Mouse (Mus musculus) ES-Bruce4 (cell line): Measurements from ENCODE around the gene Bsg. TPM values are rescaled to one million over a fixed set of nuclear protein-coding genes. Genes with fewer than 3 reads are reported as not detected.
A peak's percentile ranks its signal among the peaks of the same experiment; 100 is the strongest.

ENCODE experiments used
- H3K27ac ChIP-seq: 2 replicates; pipeline ENCODE4 v1.5.1; 2012; ENCODE audit warnings: low read length, inconsistent platforms; ENCODE audit not compliant: insufficient read depth
- H3K27me3 ChIP-seq: 2 replicates; pipeline ENCODE4 v1.6.1; 2012; ENCODE audit warnings: mild to moderate bottlenecking, low read length, inconsistent platforms; ENCODE audit not compliant: control insufficient read depth, poor library complexity, insufficient read depth, severe bottlenecking
- H3K36me3 ChIP-seq: 2 replicates; pipeline ENCODE4 v1.6.1; 2012; ENCODE audit warnings: inconsistent platforms, mild to moderate bottlenecking, low read length, moderate library complexity; ENCODE audit not compliant: control insufficient read depth, poor library complexity, insufficient read depth, severe bottlenecking
- H3K4me1 ChIP-seq: one replicate; pipeline ENCODE4 v1.8.1; 2011; ENCODE audit warnings: low read length; ENCODE audit not compliant: control insufficient read depth, insufficient read depth
- H3K4me3 ChIP-seq: 2 replicates; pipeline ENCODE4 v1.5.1; 2011; ENCODE audit warnings: low read depth, mild to moderate bottlenecking, low read length
- H3K9ac ChIP-seq: 2 replicates; pipeline ENCODE4 v1.6.1; 2012; ENCODE audit warnings: low read depth, mild to moderate bottlenecking, inconsistent platforms; ENCODE audit not compliant: poor library complexity, severe bottlenecking
- H3K9me3 ChIP-seq: replicated peaks from 2 replicates; pipeline ENCODE4 v1.6.1; 2012; ENCODE audit warnings: mild to moderate bottlenecking, low read length, inconsistent platforms; ENCODE audit not compliant: control insufficient read depth, poor library complexity, insufficient read depth, severe bottlenecking
- CTCF ChIP-seq: IDR thresholded peaks from one replicate; pipeline ENCODE4 v1.8.1; 2011; ENCODE audit warnings: low read depth, low read length
- EP300 ChIP-seq: IDR thresholded peaks from 2 replicates; pipeline ENCODE4 v1.6.1; 2011; ENCODE audit warnings: low read depth, low read length; ENCODE audit not compliant: insufficient read depth
- POLR2A ChIP-seq: IDR thresholded peaks from one replicate; pipeline ENCODE4 v1.8.1; 2011; ENCODE audit warnings: low read length; ENCODE audit not compliant: insufficient read depth
- polyA plus RNA-seq: library from polyadenylated mRNA; stranded (reverse); fragments of >200 nt; gene quantifications from 2 replicates; pipeline ENCODE4 v1.2.4, GENCODE M21; 2011; ENCODE audit warnings: low read depth; ENCODE audit not compliant: missing spikeins, insufficient read depth, insufficient read length

Gene Bsg
- polyA plus RNA-seq, 1 experiment: 445 TPM

DNA sequence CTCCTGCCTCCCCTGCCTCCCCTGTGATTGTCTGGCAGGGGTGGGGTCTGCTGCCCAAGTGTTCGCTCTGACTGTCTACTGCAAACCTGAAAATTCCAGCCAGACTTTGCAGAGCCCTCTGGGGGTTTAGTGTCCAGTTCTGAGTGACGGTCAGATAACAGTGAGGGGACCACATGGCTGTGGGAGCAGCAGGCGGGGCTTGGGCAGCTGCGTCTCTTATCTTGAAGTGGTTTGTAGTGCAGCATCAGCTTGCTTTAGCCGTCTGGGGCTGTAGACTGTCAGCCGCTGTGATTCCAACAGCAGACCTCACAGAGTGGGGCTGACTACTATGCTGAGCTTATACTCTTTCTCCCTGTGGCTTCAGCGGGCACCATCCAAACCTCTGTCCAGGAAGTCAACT, 5.0 kb downstream of the Bsg start:
- no peak overlapping the region for H3K9ac ChIP-seq

DNA sequence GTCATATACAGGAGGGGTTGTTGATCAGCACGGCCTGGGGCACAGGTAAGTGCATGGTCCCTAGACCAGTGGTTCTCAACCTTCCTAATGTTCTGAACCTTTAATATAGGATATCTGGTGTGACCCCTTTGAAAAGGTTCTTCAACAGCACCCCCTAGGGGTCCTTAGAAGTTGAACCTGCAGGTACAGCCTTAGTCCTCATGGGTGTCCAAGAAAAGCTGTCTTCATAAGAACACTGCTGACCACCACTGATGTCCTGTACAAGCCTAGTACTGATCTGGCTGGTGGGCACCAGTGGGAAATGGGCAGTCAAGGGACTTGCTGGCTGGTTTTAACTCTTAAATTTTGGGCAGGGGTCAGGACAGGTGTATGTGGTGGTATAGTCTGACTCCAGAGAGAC, 7.7 kb downstream of the Bsg start:
- no peak for TF ChIP-seq EP300
- TF ChIP-seq POLR2A: no peak
- no peak for TF ChIP-seq CTCF
- Histone ChIP-seq H3K27ac (no peak overlapping the region), H3K9me3 (no peaks in the 10 kb centered on the region), H3K36me3 (peaks cover 18% of the 10 kb centered on the region), H3K4me1 (peaks cover 2% of the 10 kb centered on the region), H3K27me3 (no peaks in the 10 kb centered on the region; the same call in 1 of the 2 replicates), H3K9ac (no peak overlapping the region), H3K4me3 (no peak overlapping the region)

More for the DNA sequence above, 5.0 kb downstream of the Bsg start:
- no peak overlapping the region for H3K27ac ChIP-seq
- H3K36me3 ChIP-seq: peaks cover 18% of the 10 kb centered on the region
- H3K4me3 ChIP-seq: no peak overlapping the region
- H3K4me1 ChIP-seq: peaks cover 2% of the 10 kb centered on the region
- TF ChIP-seq CTCF (no peak), EP300 (no peak)
- no peaks in the 10 kb centered on the region for H3K27me3 ChIP-seq
- H3K9me3 ChIP-seq: no peaks in the 10 kb centered on the region

DNA sequence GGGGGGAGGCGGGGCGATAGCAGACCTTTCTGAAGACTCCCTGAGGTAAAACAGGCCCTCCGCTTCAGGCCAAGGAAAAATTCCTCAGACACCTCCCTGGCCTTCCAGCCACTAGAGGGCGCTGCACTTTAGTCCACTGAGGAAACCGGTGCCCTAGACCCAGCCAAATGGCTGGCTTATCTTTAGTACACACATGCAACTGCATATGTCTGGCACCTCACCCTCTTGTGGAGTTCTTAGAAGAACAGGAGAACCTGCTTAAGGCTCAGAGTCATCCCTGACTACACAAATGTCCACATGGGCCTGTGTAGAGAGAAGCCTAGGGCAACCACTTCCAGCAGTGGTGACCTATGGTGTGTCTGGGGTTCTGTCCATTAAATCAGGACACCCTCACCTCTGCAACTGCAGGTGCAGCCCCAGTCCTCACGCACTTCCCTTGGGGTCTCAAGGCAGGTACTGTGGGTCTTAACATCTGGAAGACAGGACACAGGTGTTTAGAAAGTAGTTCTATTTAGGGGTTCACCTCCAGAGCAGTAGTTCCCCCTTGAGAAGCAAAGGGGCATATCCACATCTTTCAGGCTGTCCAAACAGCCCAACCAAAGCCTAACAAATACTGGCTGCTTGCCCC, 8.3 kb downstream of the Bsg start:
- Histone ChIP-seq H3K4me3 (no peak overlapping the region), H3K27me3 (no peaks in the 10 kb centered on the region; the same call in 1 of the 2 replicates), H3K4me1 (no peaks in the 10 kb centered on the region), H3K9ac (no peak overlapping the region), H3K36me3 (peaks cover 18% of the 10 kb centered on the region), H3K9me3 (no peaks in the 10 kb centered on the region), H3K27ac (no peak overlapping the region)
- TF ChIP-seq EP300: no peak
- peak; percentile 88 for TF ChIP-seq CTCF
- no peak for TF ChIP-seq POLR2A

DNA sequence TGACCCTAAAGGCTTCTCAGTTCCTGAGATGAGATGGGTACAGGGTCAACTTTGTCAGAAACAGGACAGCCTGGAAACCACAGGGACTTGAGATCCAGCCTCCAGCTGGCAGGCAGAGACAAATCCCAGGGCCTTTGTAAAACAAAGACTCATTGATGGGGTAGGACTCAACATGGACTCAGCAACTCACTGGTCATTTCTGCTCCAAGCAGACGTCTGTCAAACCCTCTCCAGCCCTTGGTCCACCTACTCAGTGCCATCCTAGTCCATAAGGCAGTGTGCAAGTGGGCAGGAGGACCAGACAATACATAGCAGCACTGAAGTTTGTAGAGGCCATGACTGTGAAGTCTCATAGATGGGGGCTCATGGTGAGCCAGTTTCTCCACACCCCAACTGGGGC, 8.9 kb downstream of the Bsg start:
- Histone ChIP-seq H3K4me3 (no peak overlapping the region), H3K27ac (no peak overlapping the region), H3K27me3 (no peaks in the 10 kb centered on the region; the same call in 1 of the 2 replicates), H3K4me1 (no peaks in the 10 kb centered on the region), H3K9ac (no peak overlapping the region), H3K36me3 (peaks cover 18% of the 10 kb centered on the region), H3K9me3 (no peaks in the 10 kb centered on the region)
- TF ChIP-seq POLR2A (no peak), EP300 (no peak), CTCF (no peak)

DNA sequence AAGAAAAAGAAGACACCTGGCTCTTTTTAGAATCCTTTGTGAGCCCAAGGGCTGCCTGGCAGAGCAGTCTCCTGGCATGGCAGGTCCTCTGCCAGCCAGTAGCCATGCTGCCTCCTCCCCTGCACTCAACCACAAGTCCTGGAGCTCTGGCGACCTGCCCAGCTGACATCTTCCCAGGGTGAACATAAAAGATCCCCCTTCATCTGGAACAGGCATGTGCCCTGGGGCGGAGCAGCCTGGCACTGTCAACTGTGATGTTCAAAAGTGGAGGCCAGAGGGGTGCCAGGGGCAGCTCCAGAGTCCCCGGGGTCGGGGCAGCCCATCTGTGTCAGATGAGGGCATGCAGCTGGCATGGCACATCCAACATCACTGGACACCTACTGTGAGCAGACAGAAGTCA, 10.7 kb downstream of the Bsg start:
- Histone ChIP-seq H3K36me3 (peaks cover 13% of the 10 kb centered on the region), H3K4me1 (no peaks in the 10 kb centered on the region), H3K27me3 (no peaks in the 10 kb centered on the region; the same call in 1 of the 2 replicates), H3K4me3 (no peak overlapping the region), H3K27ac (no peak overlapping the region), H3K9me3 (no peaks in the 10 kb centered on the region), H3K9ac (no peak overlapping the region)
- TF ChIP-seq EP300 (no peak), CTCF (no peak), POLR2A (no peak)

DNA sequence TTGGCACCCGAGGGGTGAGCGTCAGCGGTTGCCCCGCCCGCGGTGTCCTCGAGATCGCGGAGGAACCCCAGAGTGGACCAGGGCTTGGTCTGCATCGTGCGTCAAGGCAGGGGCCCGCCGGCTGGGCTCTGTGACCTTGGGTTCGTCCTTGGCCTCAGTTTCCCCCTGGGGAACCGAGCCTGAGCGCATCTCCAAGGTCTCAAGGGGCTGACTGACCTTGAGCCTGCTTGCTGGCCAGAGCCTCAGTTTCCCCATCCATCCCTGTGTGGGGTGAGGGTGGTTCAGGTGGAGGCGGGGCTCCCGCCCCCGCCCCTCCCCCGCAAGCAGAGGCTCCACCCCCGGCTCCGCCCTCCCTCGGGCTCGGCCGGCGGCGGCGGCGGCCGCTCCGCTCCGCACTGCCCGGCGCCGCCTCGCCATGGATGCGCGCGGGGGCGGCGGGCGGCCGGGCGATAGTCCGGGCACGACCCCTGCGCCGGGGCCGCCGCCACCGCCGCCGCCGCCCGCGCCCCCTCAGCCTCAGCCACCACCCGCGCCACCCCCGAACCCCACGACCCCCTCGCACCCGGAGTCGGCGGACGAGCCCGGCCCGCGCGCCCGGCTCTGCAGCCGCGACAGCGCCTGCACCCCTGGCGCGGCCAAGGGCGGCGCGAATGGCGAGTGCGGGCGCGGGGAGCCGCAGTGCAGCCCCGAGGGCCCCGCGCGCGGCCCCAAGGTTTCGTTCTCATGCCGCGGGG, 12.1 kb downstream of the Bsg start, which contains the start of gene Hcn2:
Gene Hcn2 (plus strand): TSS at position 381 of the 734 bp plus-strand sequence.
- Histone ChIP-seq H3K36me3 (no peaks in the 10 kb centered on the region; the same call in 1 of the 2 replicates), H3K9ac (peak within 1 kb of the TSS; percentile 90), H3K4me1 (no peaks in the 10 kb centered on the region), H3K27ac (no peak within 1 kb of the TSS), H3K9me3 (no peaks in the 10 kb centered on the region), H3K4me3 (peak within 1 kb of the TSS; percentile 71), H3K27me3 (no peaks in the 10 kb centered on the region; the same call in 1 of the 2 replicates)
- TF ChIP-seq CTCF: no peak
- TF ChIP-seq EP300: no peak
- no peak for TF ChIP-seq POLR2A
